Mouse (Mus musculus) adrenal gland, postnatal 4 days (tissue): Measurements from ENCODE around the gene Rerg. TPM values are rescaled to one million over a fixed set of nuclear protein-coding genes. Genes with fewer than 3 reads are reported as not detected.
"Not testable (repeated sequence)": the region's sequence is repeated elsewhere in the genome, so short reads cannot be mapped to it uniquely, and the experiment has no call there.

Experiments used
- DNase-seq, 2 experiments: peaks; one replicate each; pipeline ENCODE4 v3.0.0; 2021 to 2022; ENCODE audit warnings: low spot score in 2 of 2, mixed read lengths in 2 of 2
- total RNA-seq, 2 experiments: library from RNA; stranded (reverse); gene quantifications; 2 replicates each; pipeline ENCODE4 v1.2.3; 2021

Gene Rerg
- total RNA-seq, 2 experiments from 2014 or later: 110 to 116 TPM

DNA sequence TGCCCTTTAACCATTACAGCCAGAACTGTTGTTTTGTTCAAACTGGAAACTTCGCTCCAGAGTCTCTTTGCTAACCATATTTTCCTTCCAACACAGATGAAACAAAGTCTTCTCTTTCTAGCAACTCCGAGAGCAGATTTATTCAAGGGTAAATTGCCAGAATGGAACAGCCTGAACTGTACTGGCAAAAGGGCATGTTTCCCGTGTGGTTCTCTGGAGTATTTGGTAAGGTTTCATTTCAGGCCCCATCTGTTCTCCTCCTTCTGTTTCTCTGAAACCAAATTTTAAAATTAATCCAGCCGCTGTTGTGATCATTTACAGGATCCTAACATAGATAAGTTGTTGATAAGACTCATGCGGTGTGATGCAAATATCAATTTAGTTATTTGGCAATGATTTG is 82.3 kb downstream of the Rerg start:
- no peak for DNase-seq

GRCm38 (mm10) chr6:137087470-137087869 is 82.8 kb downstream of the Rerg start:
- DNase-seq: no peak

DNA sequence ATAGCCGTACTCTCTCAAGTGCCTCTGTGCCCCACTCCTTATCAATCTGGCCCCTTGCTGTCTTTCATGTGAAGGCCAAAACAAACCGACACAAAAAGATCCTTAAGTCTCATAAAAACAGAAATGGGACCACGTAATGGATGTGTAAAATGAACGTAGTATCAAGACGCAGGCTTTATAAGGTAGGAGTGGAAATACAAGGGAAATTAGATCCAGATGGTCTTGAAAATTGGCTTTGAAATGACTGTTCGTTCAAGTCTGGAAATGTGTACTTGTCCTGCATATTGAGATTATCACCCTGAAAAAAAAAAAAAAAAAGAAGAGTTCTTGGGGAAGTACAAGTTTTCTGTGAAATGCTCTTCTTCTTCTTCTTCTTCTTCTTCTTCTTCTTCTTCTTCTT is 90.6 kb downstream of the Rerg start:
- DNase-seq: no peak

DNA sequence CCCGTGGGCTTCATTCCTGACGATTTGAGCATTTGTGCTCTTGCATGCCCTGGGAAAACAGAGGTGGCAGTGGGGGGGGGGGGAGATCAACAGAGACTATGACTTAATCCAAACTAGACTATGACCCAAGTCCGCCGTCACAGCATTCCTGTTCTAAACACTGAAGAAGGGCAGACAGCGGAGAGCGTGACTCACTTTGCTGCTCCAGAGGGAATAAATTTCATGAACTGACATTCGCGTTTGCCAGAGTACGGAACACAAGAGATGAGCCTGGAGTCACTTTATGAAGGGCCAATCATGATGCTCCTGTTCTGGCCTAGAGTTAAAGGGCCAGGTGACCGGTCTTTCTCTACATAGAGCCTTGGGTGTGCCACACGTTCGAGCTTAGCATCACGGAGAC is 93.6 kb downstream of the Rerg start:
- DNase-seq: no peak

GRCm38 (mm10) chr6:137076225-137076624 is 94.1 kb downstream of the Rerg start:
- no peak for DNase-seq

DNA sequence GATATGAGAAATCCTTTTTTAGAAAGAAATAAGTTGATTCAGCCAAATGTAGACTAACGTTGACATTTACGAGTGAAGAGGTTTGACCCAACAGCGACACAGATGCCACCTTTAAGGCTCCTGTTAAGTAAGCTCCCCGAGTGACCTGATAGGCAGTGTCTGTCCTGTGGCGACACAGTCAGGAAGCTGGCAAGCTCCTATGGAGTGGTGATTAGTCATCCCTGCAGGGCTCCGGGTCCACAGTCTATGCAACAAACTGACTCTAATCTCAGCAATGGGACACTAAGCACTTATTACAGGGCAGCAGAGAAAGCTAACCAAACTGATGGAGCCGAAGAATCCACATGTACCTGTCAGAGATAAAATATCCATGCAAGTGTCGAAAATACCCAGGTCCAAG is 98.0 kb downstream of the Rerg start:
- DNase-seq: no peak

DNA sequence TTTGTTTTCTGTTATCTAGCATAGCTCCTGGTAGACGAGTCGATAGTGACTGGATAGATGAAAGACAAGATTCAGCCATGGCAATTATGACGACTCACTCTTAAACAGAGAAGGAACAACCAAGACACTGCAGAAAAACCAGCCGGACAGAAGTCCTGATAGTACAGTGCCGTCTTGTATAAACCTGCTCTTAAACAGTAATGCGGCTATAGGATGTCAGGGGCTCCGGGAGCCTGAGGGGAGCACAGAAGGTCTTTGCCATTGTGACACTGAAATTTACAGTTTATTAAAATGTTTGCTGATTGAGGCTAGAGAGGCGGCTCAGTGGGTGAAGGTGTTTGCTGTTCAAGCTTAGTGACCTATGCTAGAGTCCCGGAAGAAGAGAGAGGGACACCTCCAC is 98.8 kb downstream of the Rerg start:
- DNase-seq: no peak

DNA sequence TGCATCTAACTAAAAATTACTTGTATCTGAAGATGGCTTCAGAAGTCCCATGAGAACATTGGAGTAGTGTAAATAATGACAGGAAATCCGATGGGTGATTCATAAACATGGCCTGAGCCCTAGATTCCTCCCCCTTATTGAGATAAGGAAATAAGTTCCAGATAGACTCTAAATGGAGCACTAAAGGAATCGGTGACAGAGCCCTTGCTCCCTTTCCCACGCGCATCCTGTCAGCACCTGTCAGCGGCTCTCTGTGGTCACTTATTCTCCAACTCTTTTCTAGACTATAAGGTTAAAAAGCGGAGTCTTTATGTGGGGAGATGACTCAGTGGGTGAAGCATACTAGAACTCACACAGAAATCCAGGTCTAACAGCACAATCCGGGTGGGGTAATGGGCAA is 104.8 kb downstream of the Rerg start:
- no peak for DNase-seq

- no peak for DNase-seq
Measured at GRCm38 (mm10) chr6:137064786-137065185, 105.5 kb downstream of the Rerg start.

DNA sequence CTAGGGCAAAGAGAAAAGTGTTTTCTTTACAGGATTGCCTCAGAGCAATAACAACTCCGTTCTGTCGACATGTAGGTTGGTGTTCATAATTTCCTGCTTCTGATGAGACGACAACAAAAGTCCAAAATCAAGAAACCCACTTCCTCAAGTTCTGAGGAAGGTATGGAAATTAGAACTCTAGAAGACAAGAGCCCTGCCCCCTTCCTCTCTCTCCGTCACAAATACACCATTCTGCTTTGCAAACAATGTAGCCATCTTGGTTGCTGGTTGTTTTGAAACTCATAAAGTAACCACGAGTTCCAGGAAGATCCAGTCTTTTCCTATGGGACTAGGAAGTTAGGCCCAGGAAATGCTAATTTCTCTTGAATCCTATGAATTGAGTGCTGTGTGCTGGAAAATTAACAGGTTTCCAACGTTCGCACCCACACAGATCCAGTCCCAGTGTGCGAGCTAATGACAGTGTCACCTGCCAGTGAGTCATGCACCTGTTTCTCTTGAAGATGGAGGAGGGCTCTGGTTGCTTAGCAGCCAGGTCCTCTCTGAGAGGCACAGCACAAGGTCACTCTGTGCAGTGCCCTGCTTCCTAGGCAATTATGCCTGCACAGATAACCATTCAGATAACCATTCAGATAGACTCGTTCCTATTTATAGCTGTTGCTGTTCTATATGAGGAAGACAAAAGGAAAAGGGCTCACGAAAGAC is 106.9 kb downstream of the Rerg start:
- DNase-seq: no peak

GRCm38 (mm10) chr6:137061880-137062531 is 108.3 kb downstream of the Rerg start:
- DNase-seq: no peak

- no peak for DNase-seq
Measured at GRCm38 (mm10) chr6:137060595-137060994, 109.7 kb downstream of the Rerg start.

- no peak for DNase-seq
Measured at GRCm38 (mm10) chr6:137058257-137058656, 112.0 kb downstream of the Rerg start.

- DNase-seq: no peak
Measured at GRCm38 (mm10) chr6:137054073-137054472, 116.2 kb downstream of the Rerg start.

DNA sequence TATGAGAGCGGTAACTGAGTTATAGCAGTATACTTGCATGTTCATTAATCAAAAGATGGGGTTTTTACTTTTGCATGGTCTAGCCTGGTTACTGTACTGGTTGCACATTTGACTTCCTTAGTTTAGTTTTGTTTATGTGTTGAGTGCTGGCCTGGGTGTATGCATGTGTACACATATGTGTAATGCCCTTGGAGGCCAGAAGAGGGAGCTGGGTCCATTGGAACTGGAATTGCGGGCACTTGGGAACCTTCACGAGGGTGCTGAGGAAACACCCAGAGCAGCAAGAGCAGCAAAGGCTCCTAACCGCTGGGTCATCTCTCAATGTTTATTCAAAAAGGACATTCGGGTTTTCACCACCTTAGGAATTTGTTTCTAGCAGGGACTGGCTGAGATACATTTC is 116.8 kb downstream of the Rerg start:
- DNase-seq: peak in 1 of 2 experiments; percentile 16

DNA sequence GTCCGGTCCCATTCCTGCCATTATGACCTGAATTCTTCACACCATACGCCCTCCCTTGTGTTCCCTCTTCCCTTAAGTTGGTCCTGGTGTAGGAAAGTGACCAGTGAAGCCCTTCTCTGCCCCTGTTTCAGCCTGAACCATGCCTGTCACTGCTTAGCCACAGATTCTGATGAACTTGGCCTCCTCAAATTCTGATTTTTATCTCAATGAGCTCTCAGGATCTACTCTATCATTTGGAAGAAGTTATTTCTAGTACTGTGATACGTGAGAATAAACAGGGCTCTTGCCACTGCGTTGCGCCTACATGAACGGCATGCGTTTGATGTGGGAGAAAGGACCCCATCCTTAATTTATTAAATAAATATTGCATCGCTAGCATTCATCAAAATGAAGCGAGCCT is 117.3 kb downstream of the Rerg start:
- DNase-seq: no peak

GRCm38 (mm10) chr6:137047036-137047435 is 123.3 kb downstream of the Rerg start:
- DNase-seq: no peak

GRCm38 (mm10) chr6:137045011-137045504 is 125.2 kb downstream of the Rerg start:
- no peak for DNase-seq

GRCm38 (mm10) chr6:137035611-137036395 is 134.5 kb downstream of the Rerg start:
- DNase-seq: not testable (repeated sequence)

DNA sequence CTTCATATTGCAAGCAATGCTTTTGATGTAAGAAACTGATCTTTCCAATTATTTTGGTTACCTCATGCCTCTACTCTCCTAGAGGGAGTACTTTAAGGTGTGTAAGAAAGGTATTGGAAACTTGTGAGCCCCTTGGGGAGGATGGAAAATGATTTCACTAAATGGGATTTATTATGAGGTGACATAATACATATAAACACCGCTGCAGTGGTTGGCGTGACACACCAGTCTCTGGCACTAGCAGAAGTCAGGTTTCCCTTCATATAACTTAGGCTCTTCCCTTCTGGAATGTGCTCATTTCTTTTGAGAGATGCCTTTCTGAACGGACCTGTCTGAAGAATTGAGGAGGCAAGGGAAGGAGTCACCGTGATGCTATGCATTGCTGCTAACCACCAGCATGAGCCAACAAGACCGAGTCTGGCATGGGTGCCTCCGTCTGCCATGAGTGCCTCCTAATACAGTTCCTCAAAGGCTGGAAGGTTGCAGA is 139.6 kb downstream of the Rerg start:
- no peak for DNase-seq

GRCm38 (mm10) chr6:137029931-137030610 is 140.2 kb downstream of the Rerg start:
- no peak for DNase-seq
